Mouse (Mus musculus): Measurements from ENCODE around the gene Aurka.

GRCm38 (mm10) chr2:172394052-172394392 is 23.7 kb upstream of the Aurka start:
- TF ChIP-seq GATA1 (IDR thresholded peaks at IDR 0.05; ENCODE audit: borderline replicate concordance, low read length) (no peak), FLI1 (IDR thresholded peaks at IDR 0.05; ENCODE audit: low read length) (no peak)
